9 mouse cellular contexts compared by ENCODE assay signal in the genomic region with DNA sequence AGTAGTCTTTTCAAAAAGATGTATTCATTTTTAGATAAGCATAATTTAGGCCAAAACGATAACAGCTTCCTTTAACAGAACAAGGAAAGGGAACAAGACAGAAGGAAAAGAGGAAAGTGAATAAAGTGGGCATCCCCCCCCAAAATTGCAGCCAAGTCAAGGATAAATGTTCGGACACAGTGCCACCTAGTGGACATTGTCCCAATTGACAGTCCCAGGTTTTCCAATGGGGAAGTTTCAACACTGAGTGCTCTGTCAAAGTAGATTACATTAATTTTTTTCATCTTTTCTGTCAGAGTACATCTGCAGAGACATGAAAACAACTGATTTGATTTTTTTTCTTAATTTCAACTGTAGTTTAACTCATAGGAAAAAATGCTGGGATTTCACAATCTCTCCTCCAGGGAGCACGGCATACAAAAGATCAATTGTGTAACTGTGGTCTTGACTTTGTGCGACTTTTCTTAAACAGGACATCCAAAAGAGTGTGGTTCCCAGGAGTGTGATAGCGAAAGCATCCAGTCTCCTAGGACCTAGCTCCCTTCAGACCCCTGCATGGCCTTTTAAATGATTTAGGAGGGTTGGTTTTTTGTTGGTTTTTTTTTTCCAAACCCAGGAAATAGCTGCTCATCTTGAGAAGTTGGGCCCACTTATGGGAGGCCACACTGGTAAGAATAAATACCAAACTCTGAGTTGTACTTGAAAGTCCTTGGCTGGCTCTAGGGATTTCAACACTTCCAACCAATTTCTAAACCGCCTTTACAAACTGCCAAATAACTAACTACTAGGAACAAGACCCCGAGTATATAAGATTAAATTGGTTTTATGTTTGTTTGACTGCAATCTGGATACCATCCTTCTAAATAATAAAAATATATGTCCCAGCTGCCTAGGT. TPM values are rescaled to one million over a fixed set of nuclear protein-coding genes. Genes with fewer than 3 reads are reported as not detected.
DNase-seq lines count a peak whose midpoint lies in the region; ATAC-seq and TF ChIP-seq lines count a peak whose summit lies in the region.
"Had no signal": no experiment of that assay in that cellular context is flagged by ENCODE, and none has a peak within 500 bp of the region (broad histone marks: within the 10 kb centered on the region; RNA-seq: fewer than 3 reads in every experiment).

No protein-coding gene starts in this region.

- H3K27ac ChIP-seq in thymus, adult 2 months (ENCODE audit: control insufficient read depth, insufficient read depth, low read length), result no peak overlapping the region
- no peak overlapping the region for H3K27ac ChIP-seq in cerebellum, adult 2 months (ENCODE audit: insufficient read depth, low read length)
- peak overlapping the region; percentile 22; the same call in 1 of the 2 replicates for H3K27ac ChIP-seq in lung, embryonic 16.5 days (ENCODE audit: low read length)

- peak; percentile 67 for ATAC-seq in lung, embryonic 16.5 days (ENCODE audit: low read depth)

- TF ChIP-seq CTCF in thymus, adult 2 months (IDR thresholded peaks at IDR 0.05; ENCODE audit: borderline replicate concordance, control insufficient read depth, extremely low read depth, insufficient read depth, low read length, poor library complexity), result no peak
- peak; percentile 59; the same call in 1 of the 2 replicates for TF ChIP-seq CTCF in cerebellum, adult 2 months (IDR thresholded peaks at IDR 0.05; ENCODE audit: borderline replicate concordance, insufficient read depth, low read depth, low read length)

- peak; percentile 44 to 75 for DNase-seq in heart, adult 18-20 months
- DNase-seq in heart, postnatal 25 days (ENCODE audit: low spot score), result no peak
- peak; percentile 43 for DNase-seq in thymus, adult 2 months
- DNase-seq in thymus, adult 18-20 months, result no peak
- DNase-seq in cerebellum, adult 2 months, result peak in 1 of 2 experiments; percentile 9
- peak; percentile 52 to 67 for DNase-seq in heart, postnatal 10 days
- peak; percentile 64 for DNase-seq in testis, postnatal 10 days (ENCODE audit: low spot score)

- no peak overlapping the region for H3K4me2 ChIP-seq in lung, embryonic 16.5 days (ENCODE audit: low read depth, low read length)

- no peaks in the 10 kb centered on the region for H3K27me3 ChIP-seq in thymus, adult 2 months (ENCODE audit: control insufficient read depth, insufficient read depth, low read length)
- H3K27me3 ChIP-seq in cerebellum, adult 2 months (ENCODE audit: control insufficient read depth, insufficient read depth, low read length), result no peaks in the 10 kb centered on the region
- H3K27me3 ChIP-seq in lung, embryonic 16.5 days (ENCODE audit: control insufficient read depth, insufficient read depth, low read depth, low read length), result no peaks in the 10 kb centered on the region

- WGBS in thymus, adult 2 months, result 68% methylated on average over 7 of the region's 7 CpGs
- 40% methylated on average over 7 of the region's 7 CpGs for WGBS in cerebellum, adult 2 months
- 30% methylated on average over 7 of the region's 7 CpGs for WGBS in lung, embryonic 16.5 days

- H3K4me1 ChIP-seq in thymus, adult 2 months (replicated peaks; ENCODE audit: control insufficient read depth, insufficient read depth, low read length), result no peaks in the 10 kb centered on the region
- no peaks in the 10 kb centered on the region for H3K4me1 ChIP-seq in cerebellum, adult 2 months (ENCODE audit: control insufficient read depth, insufficient read depth, low read length)
- 0 out of 2 replicates have a peak, but pooled peaks cover 2% of the 10 kb centered on the region for H3K4me1 ChIP-seq in lung, embryonic 16.5 days (replicated peaks; ENCODE audit: control insufficient read depth, insufficient read depth, low read length)

- no peak for TF ChIP-seq POLR2A in thymus, adult 2 months (IDR thresholded peaks at IDR 0.05; ENCODE audit: control insufficient read depth, extremely low read depth, insufficient read depth, low read length, poor library complexity)
- no peak for TF ChIP-seq POLR2A in cerebellum, adult 2 months (IDR thresholded peaks at IDR 0.05; ENCODE audit: borderline replicate concordance, insufficient read depth, low read length)

- no peak overlapping the region for H3K9ac ChIP-seq in lung, embryonic 16.5 days (ENCODE audit: low read length)

- H3K4me3 ChIP-seq in thymus, adult 2 months (ENCODE audit: control insufficient read depth, insufficient read depth, low read length), result no peak overlapping the region
- H3K4me3 ChIP-seq in cerebellum, adult 2 months (replicated peaks; ENCODE audit: insufficient read depth, low read depth, low read length), result no peak overlapping the region
- no peak overlapping the region for H3K4me3 ChIP-seq in lung, embryonic 16.5 days (ENCODE audit: low read length)

- H3K9me3 ChIP-seq in lung, embryonic 16.5 days (ENCODE audit: control insufficient read depth, low read length), result no peaks in the 10 kb centered on the region

- H3K36me3 ChIP-seq in thymus, adult 2 months (ENCODE audit: control insufficient read depth, insufficient read depth, low read length), result no peaks in the 10 kb centered on the region
- H3K36me3 ChIP-seq in lung, embryonic 16.5 days (ENCODE audit: control insufficient read depth, insufficient read depth, low read length), result no peaks in the 10 kb centered on the region

- intact Hi-C loops in heart, postnatal 25 days (cut with DNase I), result loop anchor here (2.0 to 5.0 kb wide), 2 partner anchors 195 to 1146 kb away; no protein-coding TSS in a partner anchor
- intact Hi-C loops in heart, postnatal 10 days (cut with DNase I), result loop anchor here (5.0 kb wide), 2 partner anchors 194 to 1146 kb away; no protein-coding TSS in a partner anchor

RNA-seq across cellular contexts. Expression of a gene that starts 19.7 kb away (rescaled TPM):
- under 1 TPM in 1 of 2 experiments, not detected in 1; 0.13 TPM for total RNA-seq in heart, adult 18-20 months (2021)
- total RNA-seq in heart, postnatal 25 days (2021), result not detected
- polyA plus RNA-seq in thymus, adult 2 months (2012; rRNA removed), result 2.6 and 3.9 TPM in 2 replicates
- polyA plus RNA-seq in cerebellum, adult 2 months (2012; rRNA removed), result 0.05 TPM in 1 of 2 replicates, not detected in the other
- total RNA-seq in heart, postnatal 10 days (2021), result not detected
- 0.45 TPM in 1 of 2 replicates, not detected in the other for polyA plus RNA-seq in lung, embryonic 16.5 days (2015; fragmentation: Nextera tagmentation; extraction: Ambion mirVana)
- total RNA-seq: layer of hippocampus, postnatal 36 days had no signal

Comparison
In these comparisons a context has a peak if more than half of its experiments do, and no peak if none do; other contexts are left out.
1. DNase-seq: peak in heart, adult 18-20 months (2 of 2), thymus, adult 2 months (single experiment), heart, postnatal 10 days (2 of 2) and testis, postnatal 10 days (single experiment); none in heart, postnatal 25 days (single experiment) and thymus, adult 18-20 months (0 of 2).